Mouse (Mus musculus) G1E (cell line): ENCODE measurements around the gene Ccsap. TPM values are rescaled to one million over a fixed set of nuclear protein-coding genes. Genes with fewer than 3 reads are reported as not detected.

Source experiments
- ATAC-seq: 2 replicates; pipeline ENCODE4 v1.8.0; 2016; ENCODE audit warnings: mild to moderate bottlenecking; ENCODE audit not compliant: insufficient number of reproducible peaks, poor library complexity, low FRiP score, severe bottlenecking; ENCODE audit errors: extremely low read depth
- DNase-seq: peaks from one replicate; pipeline ENCODE4 v3.0.0; 2012; ENCODE audit warnings: low spot score
- H3K27me3 ChIP-seq: 2 replicates; pipeline ENCODE4 v1.6.1; 2012; ENCODE audit warnings: mild to moderate bottlenecking, low read length, inconsistent platforms; ENCODE audit not compliant: insufficient read depth
- H3K36me3 ChIP-seq: replicated peaks from 2 replicates; pipeline ENCODE3; 2012; ENCODE audit warnings: mild to moderate bottlenecking, inconsistent platforms
- H3K4me1 ChIP-seq: 2 replicates; pipeline ENCODE4 v1.6.1; 2012; ENCODE audit warnings: low read depth, low read length, inconsistent platforms, mixed read lengths; ENCODE audit not compliant: insufficient read depth
- H3K4me3 ChIP-seq: 2 replicates; pipeline ENCODE4 v1.5.1; 2012; ENCODE audit warnings: low read depth, mild to moderate bottlenecking, inconsistent platforms, low read length, moderate library complexity, mixed read lengths
- H3K9me3 ChIP-seq: replicated peaks from 2 replicates; pipeline ENCODE4 v1.6.1; 2012; ENCODE audit warnings: inconsistent platforms
- CTCF ChIP-seq: IDR thresholded peaks from 2 replicates; pipeline ENCODE4 v1.5.1; 2012; ENCODE audit warnings: low read depth, low read length, inconsistent platforms, mixed read lengths
- GATA1 ChIP-seq: IDR thresholded peaks from 2 replicates; pipeline ENCODE4 v1.6.1; 2012; ENCODE audit warnings: borderline replicate concordance, low read length, inconsistent platforms, mixed read lengths
- GATA2 ChIP-seq: IDR thresholded peaks from 2 replicates; pipeline ENCODE4 v1.6.1; 2012; ENCODE audit warnings: low read depth, low read length, inconsistent platforms, borderline replicate concordance
- POLR2AphosphoS5 ChIP-seq: IDR thresholded peaks from 2 replicates; pipeline ENCODE4 v1.6.1; 2012; ENCODE audit warnings: low read depth, low read length, inconsistent platforms; ENCODE audit not compliant: insufficient replicate concordance
- TAL1 ChIP-seq: conservative IDR thresholded peaks from 2 replicates; pipeline ENCODE4 v1.6.1; 2012; ENCODE audit warnings: low read depth, low read length, inconsistent platforms, mixed read lengths
- polyA plus RNA-seq: library from polyadenylated mRNA; stranded (reverse); fragments of >175 nt; gene quantifications from 2 replicates; pipeline ENCODE4 v1.2.3, GENCODE M21; 2012
- total RNA-seq, 2 experiments: library from RNA; stranded (forward) in 1 of 2; stranded (reverse) in 1 of 2; fragments of 200-1000 nt in 1 of 2; fragments of >200 nt in 1 of 2; fragmentation: Nextera tagmentation in 1 of 2; gene quantifications; 2 replicates each; pipeline ENCODE4 v1.2.3; 2014 to 2017

Gene Ccsap
- total and polyA plus RNA-seq, 3 experiments, result 9.4 to 16.3 (median 11.7) TPM

- Histone ChIP-seq H3K4me1 (peaks cover 5% of the 10 kb centered on the region), H3K27me3 (no peaks in the 10 kb centered on the region), H3K4me3 (no peak overlapping the region), H3K9me3 (no peaks in the 10 kb centered on the region), H3K36me3 (peaks cover 63% of the 10 kb centered on the region)
- no peak for TF ChIP-seq POLR2AphosphoS5
- TF ChIP-seq GATA1, result no peak
- no peak for TF ChIP-seq GATA2
- no peak for TF ChIP-seq TAL1
- no peak for TF ChIP-seq CTCF
- DNase-seq (no peak), ATAC-seq (0 out of 2 replicates have a peak, but pooled peaks have one; percentile 28)
These were observed 14.9 kb downstream of the Ccsap start for GRCm38 (mm10) chr8:123845114-123845513.

GRCm38 (mm10) chr8:123844341-123844740 is 15.7 kb downstream of the Ccsap start:
- peaks cover 5% of the 10 kb centered on the region for H3K4me1 ChIP-seq
- no peak for TF ChIP-seq CTCF
- TF ChIP-seq POLR2AphosphoS5, result no peak
- no peak for TF ChIP-seq TAL1
- no peak for TF ChIP-seq GATA2
- no peak for TF ChIP-seq GATA1
- ATAC-seq (no peak), DNase-seq (no peak)
- H3K27me3 ChIP-seq, result no peaks in the 10 kb centered on the region
- H3K4me3 ChIP-seq, result no peak overlapping the region
- peaks cover 64% of the 10 kb centered on the region for H3K36me3 ChIP-seq
- H3K9me3 ChIP-seq, result no peaks in the 10 kb centered on the region

GRCm38 (mm10) chr8:123842086-123842485 is 17.9 kb downstream of the Ccsap start:
- TF ChIP-seq TAL1 (no peak), GATA1 (no peak), GATA2 (no peak), POLR2AphosphoS5 (no peak), CTCF (no peak)
- DNase-seq (no peak), ATAC-seq (no peak)
- Histone ChIP-seq H3K27me3 (no peaks in the 10 kb centered on the region), H3K36me3 (peaks cover 71% of the 10 kb centered on the region), H3K4me3 (no peak overlapping the region), H3K4me1 (peaks cover 5% of the 10 kb centered on the region), H3K9me3 (no peaks in the 10 kb centered on the region)

- Histone ChIP-seq H3K27me3 (no peaks in the 10 kb centered on the region), H3K4me3 (no peak overlapping the region), H3K4me1 (peaks cover 5% of the 10 kb centered on the region), H3K36me3 (peaks cover 65% of the 10 kb centered on the region), H3K9me3 (no peaks in the 10 kb centered on the region)
- no peak for DNase-seq
- no peak for ATAC-seq
- TF ChIP-seq POLR2AphosphoS5 (no peak), TAL1 (no peak), GATA2 (no peak), GATA1 (no peak), CTCF (no peak)
These were observed 19.2 kb downstream of the Ccsap start for GRCm38 (mm10) chr8:123840578-123841345.

- no peak overlapping the region for H3K4me3 ChIP-seq
- TF ChIP-seq GATA2, result no peak
- TF ChIP-seq CTCF, result no peak
- H3K4me1 ChIP-seq, result no peaks in the 10 kb centered on the region; the same call in 1 of the 2 replicates
- ATAC-seq (no peak), DNase-seq (no peak)
- no peaks in the 10 kb centered on the region for H3K27me3 ChIP-seq
- H3K36me3 ChIP-seq, result peaks cover 72% of the 10 kb centered on the region
- no peaks in the 10 kb centered on the region for H3K9me3 ChIP-seq
These were observed 21.5 kb downstream of the Ccsap start for GRCm38 (mm10) chr8:123838496-123838895.

GRCm38 (mm10) chr8:123836354-123836753 is 23.7 kb downstream of the Ccsap start:
- Histone ChIP-seq H3K36me3 (peaks cover 71% of the 10 kb centered on the region), H3K4me3 (no peak overlapping the region), H3K9me3 (no peaks in the 10 kb centered on the region), H3K4me1 (no peaks in the 10 kb centered on the region; the same call in 1 of the 2 replicates), H3K27me3 (no peaks in the 10 kb centered on the region)
- DNase-seq, result no peak
- no peak for ATAC-seq
- TF ChIP-seq GATA1 (no peak), TAL1 (no peak), POLR2AphosphoS5 (no peak), GATA2 (no peak), CTCF (no peak)
